Mouse (Mus musculus) liver, postnatal 0 days (tissue): ENCODE results near the gene Pyroxd2. TPM values are rescaled to one million over a fixed set of nuclear protein-coding genes. Genes with fewer than 3 reads are reported as not detected.

Source experiments
- ATAC-seq: fragments of 200-750 bp; cut with Nextera tagmentation; 2 replicates; pipeline ENCODE4 v1.8.0; 2017; ENCODE audit warnings: mild to moderate bottlenecking, moderate library complexity
- DNase-seq: peaks from one replicate; pipeline ENCODE4 v3.0.0-alpha.2; 2016
- H3K27ac ChIP-seq: fragments of 300-500 bp; sonication (generic); 2 replicates; pipeline ENCODE4 v1.5.1; 2014; ENCODE audit warnings: antibody characterized with exemption, moderate library complexity, mild to moderate bottlenecking, low read depth
- H3K27me3 ChIP-seq: fragments of 300-500 bp; sonication (generic); 2 replicates; pipeline ENCODE4 v1.6.1; 2014; ENCODE audit warnings: low read length, control low read depth, mixed read lengths; ENCODE audit not compliant: insufficient read depth
- H3K36me3 ChIP-seq: fragments of 300-500 bp; sonication (generic); replicated peaks from 2 replicates; pipeline ENCODE4 v1.6.1; 2014; ENCODE audit warnings: mild to moderate bottlenecking, control low read depth, low read length, moderate library complexity, mixed read lengths; ENCODE audit not compliant: insufficient read depth
- H3K4me1 ChIP-seq: fragments of 300-500 bp; sonication (generic); 2 replicates; pipeline ENCODE4 v1.6.1; 2014; ENCODE audit warnings: antibody characterized with exemption, mild to moderate bottlenecking, control low read depth; ENCODE audit not compliant: insufficient read depth
- H3K4me2 ChIP-seq: fragments of 300-500 bp; sonication (generic); 2 replicates; pipeline ENCODE4 v1.6.1; 2014; ENCODE audit warnings: low read depth, mild to moderate bottlenecking, low read length, moderate library complexity, mixed read lengths
- H3K4me3 ChIP-seq: fragments of 300-500 bp; sonication (generic); 2 replicates; pipeline ENCODE4 v1.5.1; 2014; ENCODE audit warnings: low read depth, low read length
- H3K9ac ChIP-seq: fragments of 300-500 bp; sonication (generic); replicated peaks from 2 replicates; pipeline ENCODE4 v1.6.1; 2014; ENCODE audit warnings: mild to moderate bottlenecking, moderate library complexity
- H3K9me3 ChIP-seq: fragments of 300-500 bp; sonication (generic); 2 replicates; pipeline ENCODE4 v1.6.1; 2016; ENCODE audit warnings: mild to moderate bottlenecking, control low read depth, low read length, mixed read lengths
- CTCF ChIP-seq: sonication (generic); IDR thresholded peaks from 2 replicates; pipeline ENCODE4 v1.5.1; 2016; ENCODE audit warnings: antibody characterized with exemption, low read depth
- EP300 ChIP-seq: IDR thresholded peaks from 2 replicates; pipeline ENCODE4 v1.6.1; 2016; ENCODE audit warnings: antibody characterized with exemption, low read depth, mild to moderate bottlenecking
- WGBS: fragments of 180-500 bp; shearing (Covaris S2); extraction: QIAGEN DNeasy Blood & Tissue Kit; methylation state at CpG from one replicate; pipeline ENCODE4 v1.1.7; 2014; ENCODE audit not compliant: insufficient replicate concordance; 5-methylcytosine and 5-hydroxymethylcytosine counted together
- polyA plus RNA-seq: library from polyadenylated mRNA; unstranded; fragments of >200 nt; fragmentation: Nextera tagmentation; extraction: Ambion mirVana; gene quantifications from 2 replicates; pipeline ENCODE4 v1.2.1, GENCODE M21; 2015

Pyroxd2 gene
- polyA plus RNA-seq, 1 experiment from 2014 or later = 7.5 TPM

DNA sequence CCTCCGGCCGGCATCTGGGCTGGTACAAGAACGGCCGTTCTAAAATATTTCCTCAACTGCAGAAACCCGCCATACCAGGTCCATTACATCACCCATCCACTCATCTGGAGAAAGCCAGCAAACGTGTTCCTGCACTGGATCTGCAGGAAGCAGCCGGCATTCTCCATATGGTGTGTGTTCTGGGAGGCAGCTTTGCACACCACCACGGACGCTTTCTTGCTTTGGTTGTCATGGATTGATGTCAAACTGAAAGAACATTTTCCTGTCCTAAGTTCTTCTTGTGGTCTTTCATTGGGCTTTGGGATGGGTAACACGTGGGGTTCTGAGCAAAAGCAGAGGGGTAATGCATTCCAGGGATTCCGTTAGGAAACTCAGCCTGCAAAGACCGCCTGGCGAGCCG lies 10.7 kb downstream of the Pyroxd2 start:
- no peak overlapping the region for H3K9ac ChIP-seq
- H3K4me1 ChIP-seq = peaks cover 9% of the 10 kb centered on the region
- no peak overlapping the region for H3K4me2 ChIP-seq
- no peaks in the 10 kb centered on the region for H3K27me3 ChIP-seq
- ATAC-seq (no peak), DNase-seq (no peak)
- H3K4me3 ChIP-seq = no peak overlapping the region
- no peak for TF ChIP-seq CTCF
- no peak for TF ChIP-seq EP300
- no peak overlapping the region for H3K27ac ChIP-seq
- no peaks in the 10 kb centered on the region for H3K36me3 ChIP-seq
- 68% methylated on average over 14 of the region's 14 CpGs for WGBS
- no peaks in the 10 kb centered on the region for H3K9me3 ChIP-seq

DNA sequence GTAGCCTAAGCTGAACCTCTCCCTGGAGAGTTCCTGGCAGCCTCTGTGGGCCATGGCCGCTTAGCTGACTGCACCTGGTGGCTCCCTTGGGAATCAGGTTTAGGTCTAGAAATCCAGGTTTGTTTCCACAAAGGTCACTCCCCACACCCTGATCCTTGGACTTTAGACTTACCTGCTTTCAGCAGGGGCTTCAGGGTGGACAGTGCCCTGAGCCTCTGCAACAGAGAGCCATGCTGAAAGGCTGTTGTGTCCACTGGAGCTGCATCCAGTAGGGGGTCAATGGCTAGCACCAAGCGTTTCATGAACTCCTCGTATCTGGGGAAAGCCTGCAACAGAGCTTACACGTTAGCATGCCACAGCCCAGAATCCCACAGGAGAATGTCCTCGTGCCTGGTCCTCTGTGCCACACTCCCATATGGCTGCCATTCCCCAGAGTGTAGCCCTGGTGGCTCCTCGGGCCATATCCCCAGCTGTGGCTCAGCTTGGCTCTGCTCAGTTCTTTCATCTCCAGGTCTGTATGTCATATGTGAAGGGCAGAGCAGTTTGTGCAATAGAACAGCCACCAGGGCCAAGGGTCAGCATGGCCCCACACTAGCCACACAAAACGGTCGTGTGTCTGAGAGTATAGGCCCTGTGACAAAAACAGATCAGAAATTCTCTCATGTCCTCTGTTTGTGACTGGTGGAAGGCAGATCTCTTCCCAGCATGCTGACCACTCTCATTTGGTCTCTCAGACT lies 12.2 kb downstream of the Pyroxd2 start:
- Histone ChIP-seq H3K9ac (no peak overlapping the region), H3K4me1 (peaks cover 9% of the 10 kb centered on the region), H3K4me2 (peak overlapping the region; percentile 0; the same call in 1 of the 2 replicates), H3K36me3 (peaks cover 2% of the 10 kb centered on the region; the same call in 1 of the 2 replicates), H3K4me3 (no peak overlapping the region), H3K9me3 (no peaks in the 10 kb centered on the region), H3K27me3 (no peaks in the 10 kb centered on the region), H3K27ac (peak overlapping the region; percentile 64)
- peak; percentile 44 for DNase-seq
- no peak for TF ChIP-seq CTCF
- no peak for TF ChIP-seq EP300
- ATAC-seq = peak; percentile 89
- 61% methylated on average over 8 of the region's 8 CpGs for WGBS

DNA sequence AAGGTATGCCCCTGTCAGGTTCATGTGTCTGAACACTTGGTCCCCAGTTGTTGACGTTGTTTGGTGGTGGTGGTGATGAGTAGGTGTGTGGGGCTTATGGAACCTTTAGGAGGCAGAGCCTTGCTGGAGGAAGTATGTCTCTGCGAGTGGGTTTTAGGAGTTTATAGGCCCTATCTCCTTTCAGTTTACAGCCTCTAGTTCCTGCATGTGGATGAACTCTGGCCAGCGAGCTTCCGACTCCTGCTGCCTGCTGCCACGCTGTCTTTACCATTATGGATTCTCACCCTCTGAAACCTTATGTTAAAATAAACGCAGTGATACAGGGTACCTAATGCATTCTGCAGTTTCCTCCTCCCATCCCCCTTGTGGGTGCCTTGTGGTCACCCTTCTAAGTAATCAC lies 12.8 kb downstream of the Pyroxd2 start:
- Histone ChIP-seq H3K9ac (no peak overlapping the region), H3K27me3 (no peaks in the 10 kb centered on the region), H3K27ac (peak overlapping the region; percentile 64), H3K4me2 (peak overlapping the region; percentile 0; the same call in 1 of the 2 replicates), H3K9me3 (no peaks in the 10 kb centered on the region), H3K36me3 (peaks cover 2% of the 10 kb centered on the region; the same call in 1 of the 2 replicates), H3K4me1 (peaks cover 7% of the 10 kb centered on the region), H3K4me3 (no peak overlapping the region)
- TF ChIP-seq EP300 (no peak), CTCF (no peak)
- DNase-seq (no peak), ATAC-seq (no peak)
- WGBS = 66% methylated on average over 6 of the region's 6 CpGs

DNA sequence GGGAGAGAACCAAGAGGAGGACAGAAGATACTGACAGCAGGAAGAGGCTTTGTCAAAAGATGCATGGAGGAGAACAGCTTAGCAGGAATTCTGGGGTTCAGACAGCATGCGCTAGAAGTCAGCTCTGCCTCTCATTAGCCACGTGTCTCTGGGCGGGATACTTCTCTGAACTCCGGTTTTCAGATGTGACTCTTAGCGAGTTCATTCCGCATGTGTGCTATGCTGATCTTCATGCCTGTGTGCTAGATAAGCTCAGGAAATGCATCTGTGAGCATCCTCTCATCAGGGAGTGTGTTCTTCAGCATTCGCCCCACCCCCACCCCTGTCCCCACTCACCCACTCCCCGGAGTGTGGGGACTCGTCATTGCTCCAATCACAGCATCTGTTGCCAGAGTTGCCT lies 14.8 kb downstream of the Pyroxd2 start:
- no peak for DNase-seq
- H3K27me3 ChIP-seq = no peaks in the 10 kb centered on the region
- WGBS = 71% methylated on average over 9 of the region's 9 CpGs
- no peak overlapping the region for H3K9ac ChIP-seq
- H3K4me1 ChIP-seq = 0 out of 2 replicates have a peak, but pooled peaks cover 3% of the 10 kb centered on the region
- H3K27ac ChIP-seq = no peak overlapping the region
- ATAC-seq = no peak
- no peak overlapping the region for H3K4me3 ChIP-seq
- TF ChIP-seq EP300 = no peak
- no peak for TF ChIP-seq CTCF
- no peaks in the 10 kb centered on the region for H3K9me3 ChIP-seq
- H3K36me3 ChIP-seq = peaks cover 2% of the 10 kb centered on the region; the same call in 1 of the 2 replicates
- no peak overlapping the region for H3K4me2 ChIP-seq

DNA sequence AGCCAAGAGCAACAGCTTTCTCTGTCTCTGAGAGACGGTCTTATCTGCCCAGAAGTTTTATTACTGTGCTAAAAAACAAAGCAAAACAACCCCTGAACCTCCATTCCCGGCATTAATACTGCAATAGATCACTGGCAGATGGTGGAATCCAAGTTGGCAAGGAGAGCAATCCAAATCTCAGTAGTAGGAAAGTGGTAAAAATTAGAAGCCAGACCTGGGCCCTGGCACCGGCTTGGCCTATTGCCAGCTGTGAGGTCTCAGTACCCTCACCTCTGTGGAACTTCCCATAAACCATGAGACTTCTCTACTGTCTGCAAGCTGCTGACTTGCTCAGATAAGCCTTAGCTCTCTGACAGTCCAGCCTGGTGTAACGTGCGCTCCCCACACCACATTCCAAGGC lies 17.6 kb downstream of the Pyroxd2 start:
- DNase-seq (no peak), ATAC-seq (no peak)
- Histone ChIP-seq H3K9me3 (no peaks in the 10 kb centered on the region), H3K27me3 (no peaks in the 10 kb centered on the region), H3K27ac (no peak overlapping the region), H3K9ac (no peak overlapping the region), H3K4me1 (0 out of 2 replicates have a peak, but pooled peaks cover 3% of the 10 kb centered on the region), H3K4me2 (no peak overlapping the region), H3K4me3 (no peak overlapping the region), H3K36me3 (peaks cover 2% of the 10 kb centered on the region; the same call in 1 of the 2 replicates)
- 54% methylated on average over 5 of the region's 5 CpGs for WGBS
- TF ChIP-seq CTCF = no peak
- TF ChIP-seq EP300 = no peak

DNA sequence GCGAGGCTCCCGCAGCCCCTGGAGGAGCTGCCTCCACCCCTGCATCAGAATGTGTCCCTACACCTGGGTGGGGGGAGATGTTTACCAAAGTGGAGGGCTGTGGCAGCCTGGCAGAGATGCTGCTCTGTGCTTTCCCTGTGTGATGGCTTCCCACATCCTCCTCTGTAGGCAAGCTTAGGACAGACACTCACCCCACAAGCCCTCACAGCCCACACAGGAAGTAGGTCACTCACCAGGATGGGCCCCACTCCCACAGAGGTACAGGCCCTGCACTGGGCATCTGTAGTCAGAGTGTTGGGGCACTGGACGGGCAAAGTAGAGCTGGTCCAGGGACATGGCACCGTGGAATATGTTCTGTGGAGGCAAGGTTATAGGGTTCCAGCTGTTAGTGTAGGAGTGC lies 25.2 kb downstream of the Pyroxd2 start:
- WGBS = 82% methylated on average over 4 of the region's 4 CpGs
- Histone ChIP-seq H3K4me3 (no peak overlapping the region), H3K36me3 (0 out of 2 replicates have a peak, but pooled peaks cover 6% of the 10 kb centered on the region), H3K9ac (no peak overlapping the region), H3K4me2 (no peak overlapping the region), H3K27me3 (no peaks in the 10 kb centered on the region), H3K27ac (no peak overlapping the region), H3K9me3 (no peaks in the 10 kb centered on the region), H3K4me1 (no peaks in the 10 kb centered on the region)
- no peak for DNase-seq
- no peak for TF ChIP-seq EP300
- ATAC-seq = no peak
